Mouse (Mus musculus) liver, embryonic 14.5 days (tissue): ENCODE measurements at regions not wholly inside any gene's neighbourhood (a gene's known extent, or its start where the extent isn't known, plus 50 kb on each side); places are given as distances from the start of the nearest gene placed in this dataset.

Experiments used
- ATAC-seq: fragments of 200-750 bp; cut with Nextera tagmentation; 2 replicates; pipeline ENCODE4 v1.8.0; 2017; ENCODE audit warnings: moderate number of reproducible peaks, mild to moderate bottlenecking, moderate library complexity; ENCODE audit not compliant: insufficient read depth
- DNase-seq, 3 experiments: peaks; one replicate each; pipeline ENCODE4 v3.0.0-alpha.2; 2012 to 2013; ENCODE audit warnings: low read depth in 3 of 3, low spot score in 3 of 3
- H3K27ac ChIP-seq: fragments of 300-500 bp; sonication (generic); 2 replicates; pipeline ENCODE4 v1.5.1; 2014; ENCODE audit warnings: moderate library complexity, mild to moderate bottlenecking, control low read depth, inconsistent platforms
- H3K27me3 ChIP-seq: fragments of 300-500 bp; sonication (generic); 2 replicates; pipeline ENCODE4 v1.6.1; 2014; ENCODE audit warnings: mild to moderate bottlenecking, low read length, moderate library complexity; ENCODE audit not compliant: control insufficient read depth, insufficient read depth
- H3K36me3 ChIP-seq: fragments of 300-500 bp; sonication (generic); replicated peaks from 2 replicates; pipeline ENCODE4 v1.6.1; 2014; ENCODE audit warnings: low read depth; ENCODE audit not compliant: control insufficient read depth, insufficient read depth
- H3K4me1 ChIP-seq, 2 experiments: fragments of 200-500 bp in 1 of 2; fragments of 300-500 bp in 1 of 2; sonication (generic) in 1 of 2; replicated peaks; 2 replicates each; pipeline ENCODE4 v1.6.1; 2012 to 2014; ENCODE audit warnings: antibody characterized with exemption in 1 of 2, inconsistent platforms in 1 of 2, low read length in 1 of 2; ENCODE audit not compliant: control insufficient read depth in 2 of 2, insufficient read depth in 2 of 2
- H3K4me2 ChIP-seq: fragments of 300-500 bp; sonication (generic); 2 replicates; pipeline ENCODE4 v1.6.1; 2014; ENCODE audit warnings: low read depth, mild to moderate bottlenecking, control low read depth, moderate library complexity
- H3K4me3 ChIP-seq, 2 experiments: fragments of 200-500 bp in 1 of 2; fragments of 300-500 bp in 1 of 2; sonication (generic) in 1 of 2; 2 replicates each; pipeline ENCODE4 v1.5.1; 2012 to 2014; ENCODE audit warnings: low read depth in 2 of 2, low read length in 2 of 2, mild to moderate bottlenecking in 2 of 2, control low read depth in 1 of 2, inconsistent platforms in 1 of 2, moderate library complexity in 1 of 2; ENCODE audit not compliant: insufficient read depth in 1 of 2
- H3K9ac ChIP-seq: fragments of 300-500 bp; sonication (generic); replicated peaks from 2 replicates; pipeline ENCODE4 v1.6.1; 2014; ENCODE audit warnings: mild to moderate bottlenecking, control low read depth, moderate library complexity
- H3K9me3 ChIP-seq: fragments of 300-500 bp; sonication (generic); 2 replicates; pipeline ENCODE4 v1.6.1; 2016; ENCODE audit warnings: low read length, mixed read lengths; ENCODE audit not compliant: control insufficient read depth
- CTCF ChIP-seq: IDR thresholded peaks from 2 replicates; pipeline ENCODE4 v1.5.1; 2016; ENCODE audit warnings: antibody characterized with exemption, low read depth, control low read depth
- EP300 ChIP-seq: IDR thresholded peaks from 2 replicates; pipeline ENCODE4 v1.6.1; 2016; ENCODE audit warnings: antibody characterized with exemption, low read depth
- WGBS: fragments of 180-500 bp; shearing (Covaris S2); extraction: QIAGEN DNeasy Blood & Tissue Kit; methylation state at CpG from one replicate; pipeline ENCODE4 v1.1.7; 2014; ENCODE audit not compliant: insufficient replicate concordance; 5-methylcytosine and 5-hydroxymethylcytosine counted together

DNA sequence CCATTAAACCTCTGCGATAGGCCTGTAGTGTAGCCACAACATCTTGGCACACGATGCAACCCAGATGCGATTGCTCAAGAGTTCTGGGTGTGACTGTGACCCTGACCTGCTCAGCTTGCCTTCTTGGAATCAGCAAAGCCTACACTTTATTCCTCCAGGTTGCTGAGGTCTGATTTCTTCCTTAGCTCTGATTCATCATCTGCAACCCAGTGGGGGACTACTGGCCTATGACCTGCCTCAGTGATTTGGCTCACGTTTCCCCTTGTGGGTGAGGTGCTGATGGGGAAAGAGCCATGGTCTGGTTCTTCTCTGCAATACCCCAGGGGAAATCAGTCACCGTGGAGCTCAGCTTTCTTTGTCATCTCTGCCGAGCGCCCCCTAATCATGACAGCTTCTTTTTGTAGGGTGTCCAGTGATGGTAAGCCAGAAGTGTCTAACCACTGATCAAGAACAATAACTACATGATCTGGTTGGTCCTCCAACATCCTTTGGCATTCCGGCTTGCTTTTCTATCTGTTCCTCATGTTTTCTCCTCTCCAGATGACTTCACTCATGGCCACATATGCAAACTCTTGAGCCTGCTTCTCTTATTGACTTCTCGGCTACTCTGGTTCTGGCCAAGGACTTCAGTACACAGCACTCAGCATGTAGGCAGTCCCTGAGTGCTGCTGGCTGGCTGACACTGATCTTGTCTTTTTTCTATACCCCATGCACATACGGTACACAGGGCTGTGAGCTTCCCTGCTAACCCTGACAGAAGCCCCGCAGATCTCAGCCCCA lies 163.0 kb downstream of the Gm45692 start:
- WGBS = 64% methylated on average over 11 of the region's 11 CpGs
- DNase-seq = no peak
- ATAC-seq = no peak

DNA sequence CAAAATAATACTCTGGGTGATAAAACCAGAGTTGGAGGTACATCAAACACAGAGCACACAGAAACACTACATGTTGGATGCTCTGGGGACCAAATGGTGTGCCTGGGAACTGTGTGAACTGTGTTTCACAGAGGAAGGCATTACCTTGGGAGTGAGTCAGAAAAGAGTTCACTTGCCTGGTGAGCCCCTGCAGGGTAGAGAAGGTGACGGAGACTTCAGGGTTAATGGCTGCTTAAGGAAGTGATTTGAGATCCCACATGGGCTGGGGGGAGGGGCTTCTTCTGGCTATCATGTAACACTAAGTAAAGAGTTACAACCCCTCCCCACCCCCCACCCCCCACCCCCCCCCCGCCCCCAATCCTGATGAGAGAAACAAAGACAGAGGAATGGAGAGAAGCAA lies 164.6 kb downstream of the Gm45692 start:
- H3K9me3 ChIP-seq = no peaks in the 10 kb centered on the region
- WGBS = 46% methylated on average over 2 of the region's 2 CpGs
- no peak for DNase-seq
- no peak overlapping the region for H3K27ac ChIP-seq
- TF ChIP-seq EP300 = no peak
- TF ChIP-seq CTCF = no peak
- H3K9ac ChIP-seq = no peak overlapping the region
- H3K4me3 ChIP-seq = no peak overlapping the region
- H3K4me1 ChIP-seq = no peaks in the 10 kb centered on the region
- H3K36me3 ChIP-seq = no peaks in the 10 kb centered on the region
- no peak overlapping the region for H3K4me2 ChIP-seq
- no peak for ATAC-seq
- no peaks in the 10 kb centered on the region for H3K27me3 ChIP-seq

More for the DNA sequence above, 163.0 kb downstream of the Gm45692 start:
- Histone ChIP-seq H3K27ac (no peak overlapping the region), H3K4me2 (no peak overlapping the region), H3K4me3 (no peak overlapping the region), H3K4me1 (no peaks in the 10 kb centered on the region), H3K9ac (no peak overlapping the region), H3K36me3 (no peaks in the 10 kb centered on the region), H3K9me3 (no peaks in the 10 kb centered on the region), H3K27me3 (no peaks in the 10 kb centered on the region)
- TF ChIP-seq CTCF (no peak), EP300 (no peak)

DNA sequence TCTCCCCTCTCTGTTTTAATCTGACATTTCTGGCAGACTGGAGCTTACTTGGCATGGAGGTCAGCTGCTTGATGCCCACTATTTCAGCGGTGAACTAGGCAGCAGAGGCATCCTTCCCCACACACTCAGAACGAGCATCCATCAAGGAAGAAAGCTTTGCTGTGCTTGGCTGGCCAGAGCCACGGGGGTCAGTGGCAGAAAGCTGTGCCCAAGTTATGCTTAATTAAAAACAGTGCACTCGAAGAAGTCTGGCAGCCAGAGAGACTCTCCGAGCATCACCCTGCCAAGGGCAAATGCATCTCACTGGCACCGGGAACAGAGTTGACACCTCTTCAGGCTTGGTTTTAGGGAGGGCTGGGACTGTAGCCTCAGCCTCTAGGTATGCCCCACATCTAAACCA lies 168.3 kb downstream of the Gm45692 start:
- DNase-seq (no peak), ATAC-seq (no peak)
- H3K9ac ChIP-seq = no peak overlapping the region
- TF ChIP-seq CTCF (no peak), EP300 (no peak)
- H3K4me1 ChIP-seq = no peaks in the 10 kb centered on the region
- 58% methylated on average over 6 of the region's 6 CpGs for WGBS
- H3K36me3 ChIP-seq = no peaks in the 10 kb centered on the region
- no peak overlapping the region for H3K4me3 ChIP-seq
- H3K27ac ChIP-seq = no peak overlapping the region
- no peaks in the 10 kb centered on the region for H3K9me3 ChIP-seq
- H3K4me2 ChIP-seq = no peak overlapping the region
- H3K27me3 ChIP-seq = no peaks in the 10 kb centered on the region

DNA sequence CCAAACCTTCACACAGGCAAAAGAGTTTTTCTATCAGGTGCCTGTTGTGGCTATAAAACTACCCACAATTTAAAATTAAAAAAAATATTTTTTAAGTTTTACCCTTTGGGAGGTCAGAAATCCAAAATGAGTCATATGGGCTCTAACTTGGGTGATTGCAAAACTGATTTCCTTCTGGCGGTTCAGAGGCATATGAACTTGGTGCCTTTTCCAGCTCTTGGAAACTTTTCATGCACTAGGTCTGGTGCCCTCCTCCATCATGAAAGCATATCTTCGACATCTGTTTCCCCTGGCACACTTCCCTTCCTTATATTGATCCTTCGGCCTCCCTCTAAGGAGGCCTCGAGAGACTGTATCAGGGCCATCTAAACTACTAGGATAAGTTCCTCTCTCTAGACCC lies 168.8 kb downstream of the Gm45692 start:
- no peaks in the 10 kb centered on the region for H3K36me3 ChIP-seq
- DNase-seq (no peak), ATAC-seq (no peak)
- H3K4me2 ChIP-seq = no peak overlapping the region
- no peak overlapping the region for H3K4me3 ChIP-seq
- H3K27ac ChIP-seq = no peak overlapping the region
- 44% methylated on average over 4 of the region's 4 CpGs for WGBS
- H3K9ac ChIP-seq = no peak overlapping the region
- TF ChIP-seq EP300 (no peak), CTCF (no peak)
- H3K27me3 ChIP-seq = no peaks in the 10 kb centered on the region
- no peaks in the 10 kb centered on the region for H3K9me3 ChIP-seq
- no peaks in the 10 kb centered on the region for H3K4me1 ChIP-seq

DNA sequence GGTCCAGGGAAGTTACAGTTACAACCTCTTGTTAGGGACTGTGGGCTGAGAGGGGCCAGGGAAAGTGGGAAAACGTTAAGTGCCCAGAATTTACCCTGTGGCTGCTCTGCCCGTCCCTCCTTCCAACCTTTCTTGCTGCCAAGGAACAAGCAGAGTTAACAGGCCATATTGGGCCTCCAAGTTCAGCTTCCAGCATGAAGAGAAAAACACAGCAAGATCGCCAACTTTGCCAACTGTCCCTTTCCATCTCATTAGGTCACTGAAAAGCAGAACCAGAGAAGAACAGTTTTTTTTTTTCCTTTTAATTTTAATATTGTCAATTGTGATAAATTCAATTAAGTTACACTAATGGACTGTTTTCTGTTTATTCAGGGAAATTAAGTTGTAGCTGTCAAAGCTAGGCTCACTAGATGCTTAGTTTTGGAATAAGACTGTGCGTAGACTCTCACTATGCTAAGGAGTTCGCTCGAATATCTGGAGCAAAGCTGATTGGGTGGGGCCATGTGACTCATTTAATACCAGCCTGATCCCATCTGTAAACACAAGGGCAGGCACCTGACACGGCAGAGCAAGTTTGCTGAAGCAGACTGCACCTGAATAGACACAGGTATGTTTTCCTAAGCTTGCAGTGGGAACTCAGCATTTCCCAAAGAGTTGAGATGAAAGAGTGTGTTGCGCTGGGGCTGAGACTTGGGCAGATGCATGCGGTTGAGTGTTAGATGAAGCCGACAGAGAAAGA lies 178.9 kb downstream of the Gm45692 start:
- DNase-seq = no peak
- Histone ChIP-seq H3K4me2 (no peak overlapping the region), H3K27ac (no peak overlapping the region), H3K9ac (no peak overlapping the region), H3K4me3 (no peak overlapping the region), H3K36me3 (no peaks in the 10 kb centered on the region), H3K9me3 (no peaks in the 10 kb centered on the region), H3K27me3 (no peaks in the 10 kb centered on the region), H3K4me1 (no peaks in the 10 kb centered on the region; a peak in 1 of 4 replicates)
- WGBS = 64% methylated on average over 10 of the region's 10 CpGs
- TF ChIP-seq CTCF = no peak
- ATAC-seq = no peak
